Mouse (Mus musculus) large intestine, adult 2 months (tissue): ENCODE data around the gene D17H6S53E. TPM values are rescaled to one million over a fixed set of nuclear protein-coding genes. Genes with fewer than 3 reads are reported as not detected.
"Not testable (repeated sequence)": the region's sequence is repeated elsewhere in the genome, so short reads cannot be mapped to it uniquely, and the experiment has no call there.

Experiments used
- DNase-seq: peaks from one replicate; pipeline ENCODE4 v3.0.0-alpha.2; 2012; ENCODE audit warnings: low read depth, low spot score
- WGBS: fragments of 180-500 bp; shearing (Covaris S2); methylation state at CpG from one replicate; pipeline ENCODE4 v1.1.7; 2018; 5-methylcytosine and 5-hydroxymethylcytosine counted together
- polyA plus RNA-seq: library from polyadenylated mRNA; depleted of rRNA; stranded (reverse); fragments of >200 nt; gene quantifications from 2 replicates; pipeline ENCODE4 v1.2.3, GENCODE M21; 2012

Gene D17H6S53E
- polyA plus RNA-seq, 1 experiment: 11.7 TPM

DNA sequence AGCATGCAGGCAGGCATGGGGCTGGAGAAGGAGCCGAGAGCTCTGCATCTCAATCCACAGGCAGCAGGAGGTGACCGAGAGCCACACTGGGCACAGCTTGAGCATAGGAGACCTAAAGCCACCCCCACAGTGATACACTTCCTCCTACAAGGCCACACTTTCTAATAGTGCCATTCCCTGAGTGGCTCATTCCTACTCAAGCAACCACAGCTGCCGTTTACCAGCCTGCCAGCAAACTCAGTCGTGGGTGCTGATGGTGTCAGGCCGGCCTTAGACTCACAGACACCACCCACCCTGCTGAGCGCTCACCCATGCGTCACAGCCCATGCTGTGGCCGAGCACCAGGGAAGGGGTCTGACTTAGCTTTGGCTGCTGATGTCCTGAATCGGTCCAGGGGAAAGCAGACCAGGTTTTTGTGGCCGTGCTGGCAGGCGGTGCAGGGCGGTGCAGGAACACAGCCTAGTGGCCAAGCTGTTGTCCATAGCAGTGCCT lies 29.0 kb upstream of the D17H6S53E start:
- 89% methylated on average over 12 of the region's 12 CpGs for WGBS
- DNase-seq: no peak

DNA sequence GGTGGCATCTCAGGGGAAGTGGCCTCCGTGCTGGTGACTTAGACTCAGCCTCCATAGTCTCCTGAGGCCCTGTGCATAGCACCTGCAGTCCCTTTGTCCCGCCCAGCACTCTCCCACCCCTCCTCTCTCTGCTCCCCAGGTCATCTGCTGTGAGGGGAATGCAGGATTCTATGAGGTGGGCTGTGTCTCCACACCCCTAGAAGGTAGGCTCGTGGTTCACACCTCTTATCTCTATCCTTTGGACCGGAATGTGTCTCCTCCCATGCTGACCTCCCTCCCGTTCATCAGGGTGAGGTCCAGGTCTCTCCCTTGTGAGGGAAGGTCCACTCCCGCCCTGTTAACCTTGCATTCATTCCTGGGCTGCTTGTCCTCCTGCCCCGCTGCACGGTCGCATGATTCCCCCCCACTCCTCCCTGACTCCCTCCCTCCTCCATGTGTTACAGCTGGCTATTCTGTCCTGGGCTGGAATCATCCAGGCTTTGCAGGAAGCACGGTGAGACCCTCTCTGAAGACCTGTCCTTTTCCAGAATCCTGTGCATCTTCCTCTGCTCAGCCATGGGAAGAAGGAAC lies 25.9 kb upstream of the D17H6S53E start:
- WGBS: 68% methylated on average over 10 of the region's 10 CpGs
- no peak for DNase-seq

DNA sequence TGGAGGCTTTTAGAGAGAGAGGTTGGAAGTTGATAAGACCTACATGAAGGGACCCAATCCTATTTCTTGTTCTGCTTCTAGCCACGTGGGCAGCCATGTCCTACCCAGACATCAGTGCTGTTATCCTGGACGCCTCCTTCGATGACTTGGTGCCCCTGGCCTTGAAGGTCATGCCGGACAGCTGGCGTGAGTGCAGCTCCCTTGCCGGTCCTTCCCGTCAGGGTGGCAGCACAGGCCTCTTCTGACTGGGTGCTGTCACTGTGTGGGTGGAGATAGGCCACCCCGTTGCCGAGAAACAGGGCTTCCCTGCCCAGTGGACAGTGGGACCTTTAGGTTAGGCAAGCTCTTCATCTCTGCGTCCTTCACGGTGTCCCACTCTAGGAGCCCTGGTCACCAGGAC lies 25.0 kb upstream of the D17H6S53E start:
- 91% methylated on average over 11 of the region's 11 CpGs for WGBS
- no peak for DNase-seq

DNA sequence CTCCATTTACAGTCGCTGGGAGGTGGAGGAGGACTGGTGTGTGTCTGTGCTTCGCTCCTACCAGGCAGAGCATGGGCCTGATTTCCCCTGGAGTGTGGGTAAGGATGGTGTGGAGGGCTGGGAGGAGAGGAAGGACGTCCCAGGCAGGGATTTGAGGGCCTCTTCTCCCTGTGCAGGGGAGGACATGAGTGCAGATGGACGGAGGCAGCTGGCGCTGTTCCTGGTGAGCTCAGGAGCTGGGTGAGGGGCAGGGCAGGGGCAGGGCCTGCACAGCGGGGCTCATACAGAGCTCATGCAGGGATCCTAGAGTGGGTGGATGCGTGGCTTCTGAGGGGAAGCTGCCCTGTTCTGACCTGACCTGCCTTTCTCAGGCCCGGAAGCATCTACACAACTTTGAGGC lies 23.9 kb upstream of the D17H6S53E start:
- 74% methylated on average over 8 of the region's 8 CpGs for WGBS
- DNase-seq: no peak

DNA sequence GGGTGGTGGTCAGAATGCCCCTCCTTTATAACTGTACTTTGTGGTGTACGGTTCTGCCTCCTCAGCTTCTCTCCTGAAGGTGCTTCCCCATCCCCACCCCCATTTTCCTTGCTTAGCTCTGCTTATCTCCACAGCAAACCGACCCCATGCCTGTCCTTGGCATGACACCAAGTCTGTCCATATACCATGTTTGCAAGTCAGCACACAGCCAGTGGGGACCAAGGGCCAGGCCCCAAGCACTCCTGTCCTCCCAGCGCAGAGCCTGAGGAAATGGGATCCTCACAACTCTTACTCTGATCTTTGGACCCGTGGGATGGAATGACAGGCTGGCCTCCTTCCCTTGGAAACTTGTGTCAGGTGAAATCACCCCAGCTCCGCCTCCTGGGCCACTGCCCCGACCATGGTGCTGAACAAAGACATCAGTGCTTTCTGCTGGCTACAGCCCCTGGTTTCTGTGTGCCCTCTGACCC lies 22.9 kb upstream of the D17H6S53E start:
- WGBS: 27% methylated on average over 6 of the region's 6 CpGs

DNA sequence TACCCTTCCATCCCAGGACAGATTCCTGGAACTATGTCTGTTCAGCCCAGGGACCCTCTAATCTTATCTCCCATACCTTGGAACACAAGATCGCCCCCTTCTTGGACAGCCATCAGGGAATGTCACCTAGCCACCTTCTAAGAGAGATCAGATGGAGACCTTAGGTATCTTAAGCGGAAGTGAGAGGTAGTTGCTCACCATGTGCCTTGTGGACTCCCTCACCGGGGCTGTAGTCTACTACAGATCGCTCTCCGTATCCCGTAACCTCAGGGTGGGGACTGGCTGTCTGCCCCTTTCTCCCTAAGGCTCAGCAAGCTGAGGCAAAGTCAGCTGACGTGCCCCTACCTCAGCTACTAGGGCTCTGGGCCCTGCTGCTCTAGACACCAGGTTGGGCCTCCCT lies 22.1 kb upstream of the D17H6S53E start:
- 93% methylated on average over 7 of the region's 7 CpGs for WGBS
- DNase-seq: no peak

More for the DNA sequence above, 22.9 kb upstream of the D17H6S53E start:
- no peak for DNase-seq

DNA sequence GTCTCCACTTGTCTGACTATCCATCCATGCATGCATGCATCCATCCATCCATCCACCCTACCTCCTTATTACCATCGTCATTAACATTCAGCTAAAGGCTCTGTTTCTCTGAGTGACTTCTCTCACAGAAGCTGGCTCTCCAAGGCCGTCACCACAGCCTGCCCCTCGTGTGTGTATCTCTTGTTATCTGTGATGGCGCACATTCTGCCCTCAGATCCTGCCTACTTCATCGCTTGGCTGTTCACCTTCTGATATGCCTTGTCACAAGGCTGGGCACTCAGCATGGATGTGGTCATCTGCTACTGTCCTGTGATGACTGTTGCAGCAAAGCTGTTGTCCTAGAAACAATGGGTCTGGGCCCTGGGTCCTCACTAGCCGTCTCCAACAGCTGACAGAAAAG lies 21.4 kb upstream of the D17H6S53E start:
- 87% methylated on average over 6 of the region's 6 CpGs for WGBS
- no peak for DNase-seq

DNA sequence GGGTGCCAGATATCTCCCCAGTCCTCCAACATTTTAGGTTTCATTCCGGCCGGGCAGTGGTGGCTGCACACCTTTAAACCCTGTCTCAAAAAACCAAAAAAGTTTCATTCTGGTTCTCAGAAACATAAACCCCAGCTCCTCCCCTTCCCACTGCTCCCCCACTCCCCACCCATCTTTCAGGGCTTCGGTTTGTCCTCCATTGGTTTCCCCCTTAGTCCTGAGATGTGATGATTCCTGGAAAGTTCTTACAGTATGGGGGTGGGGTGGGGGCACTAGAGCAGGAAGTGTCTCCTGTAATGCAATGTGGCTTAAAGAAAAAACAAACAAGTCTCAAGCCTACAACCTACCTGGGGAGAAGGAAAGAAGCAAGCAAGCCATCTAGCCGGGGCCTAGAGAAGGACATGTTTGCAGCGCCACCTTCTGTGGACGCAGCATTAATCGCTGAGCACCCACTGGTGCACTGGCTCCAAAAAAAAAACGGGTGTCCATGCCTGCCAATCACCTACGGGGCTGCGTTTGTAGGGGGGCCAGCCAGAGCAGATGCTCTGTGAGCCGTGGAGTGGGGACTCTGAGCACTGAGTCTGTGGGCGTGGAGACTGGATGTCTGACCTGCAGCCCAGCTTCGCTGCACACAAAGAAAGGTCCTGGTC lies 20.3 kb upstream of the D17H6S53E start:
- no peak for DNase-seq
- 24% methylated on average over 13 of the region's 13 CpGs for WGBS

DNA sequence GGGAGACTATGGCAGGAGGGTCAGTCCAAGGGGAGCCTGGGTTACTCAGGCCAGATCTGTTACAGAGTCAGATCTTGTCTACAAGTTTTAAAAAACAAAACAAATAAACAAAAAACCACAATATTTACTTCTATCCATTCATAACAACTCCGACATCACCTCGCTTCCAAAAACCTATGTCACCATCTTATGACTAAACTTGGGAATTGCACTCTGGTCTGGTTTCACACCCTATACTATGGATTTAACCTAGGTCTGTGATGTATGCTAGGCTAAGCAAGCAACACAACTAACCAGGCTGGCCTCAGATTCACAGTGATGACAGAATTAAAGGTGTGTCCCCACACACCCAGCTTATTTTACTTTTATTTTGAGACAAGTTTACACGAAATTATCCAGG lies 19.7 kb upstream of the D17H6S53E start:
- no peak for DNase-seq
- 62% methylated on average over 3 of the region's 3 CpGs for WGBS

DNA sequence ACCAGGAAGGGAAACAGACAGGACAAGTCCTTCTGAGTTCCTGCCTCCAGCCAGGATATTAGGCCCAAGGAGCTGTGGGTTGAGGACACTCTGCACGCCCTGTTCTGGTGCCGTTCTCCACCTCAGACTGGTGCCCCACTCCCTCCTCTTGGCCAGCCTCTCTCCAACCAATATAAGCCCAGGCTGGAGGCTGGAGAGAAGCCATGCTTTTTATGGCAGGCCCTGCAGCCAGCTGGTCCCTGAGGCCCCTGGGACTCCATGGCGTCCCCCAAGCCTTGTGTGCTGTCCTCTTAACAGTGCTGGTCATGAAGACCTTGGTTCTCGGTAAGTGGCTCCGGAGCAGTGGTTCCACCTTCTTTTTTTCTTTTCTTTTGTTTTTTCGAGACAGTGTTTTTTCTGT lies 18.1 kb upstream of the D17H6S53E start, which contains the start of gene Ly6g5c:
TSS of gene Ly6g5c (plus strand) at position 183 of the 400 bp plus-strand sequence.
- no peak for DNase-seq
- 71% methylated on average over 6 of the region's 6 CpGs for WGBS

DNA sequence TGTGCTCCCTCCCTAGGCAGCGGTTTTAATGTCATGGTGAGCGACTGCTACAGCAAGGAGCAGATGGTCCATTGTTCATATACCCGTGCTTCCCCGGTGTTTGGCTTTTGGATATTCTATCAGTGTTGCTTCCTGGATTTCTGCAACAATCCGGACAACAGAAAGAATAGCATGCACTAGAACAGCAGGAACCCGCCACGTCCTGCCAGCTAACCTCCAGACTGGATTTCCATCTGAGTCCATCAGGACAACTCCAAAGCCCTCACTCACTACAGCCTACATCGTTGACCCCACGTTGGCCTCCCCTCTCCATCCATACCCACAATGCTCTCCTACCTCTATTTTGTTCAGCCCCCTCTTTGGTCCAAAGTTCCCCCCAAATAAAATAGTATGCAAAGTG lies 14.4 kb upstream of the D17H6S53E start:
- no peak for DNase-seq
- 76% methylated on average over 9 of the region's 9 CpGs for WGBS

DNA sequence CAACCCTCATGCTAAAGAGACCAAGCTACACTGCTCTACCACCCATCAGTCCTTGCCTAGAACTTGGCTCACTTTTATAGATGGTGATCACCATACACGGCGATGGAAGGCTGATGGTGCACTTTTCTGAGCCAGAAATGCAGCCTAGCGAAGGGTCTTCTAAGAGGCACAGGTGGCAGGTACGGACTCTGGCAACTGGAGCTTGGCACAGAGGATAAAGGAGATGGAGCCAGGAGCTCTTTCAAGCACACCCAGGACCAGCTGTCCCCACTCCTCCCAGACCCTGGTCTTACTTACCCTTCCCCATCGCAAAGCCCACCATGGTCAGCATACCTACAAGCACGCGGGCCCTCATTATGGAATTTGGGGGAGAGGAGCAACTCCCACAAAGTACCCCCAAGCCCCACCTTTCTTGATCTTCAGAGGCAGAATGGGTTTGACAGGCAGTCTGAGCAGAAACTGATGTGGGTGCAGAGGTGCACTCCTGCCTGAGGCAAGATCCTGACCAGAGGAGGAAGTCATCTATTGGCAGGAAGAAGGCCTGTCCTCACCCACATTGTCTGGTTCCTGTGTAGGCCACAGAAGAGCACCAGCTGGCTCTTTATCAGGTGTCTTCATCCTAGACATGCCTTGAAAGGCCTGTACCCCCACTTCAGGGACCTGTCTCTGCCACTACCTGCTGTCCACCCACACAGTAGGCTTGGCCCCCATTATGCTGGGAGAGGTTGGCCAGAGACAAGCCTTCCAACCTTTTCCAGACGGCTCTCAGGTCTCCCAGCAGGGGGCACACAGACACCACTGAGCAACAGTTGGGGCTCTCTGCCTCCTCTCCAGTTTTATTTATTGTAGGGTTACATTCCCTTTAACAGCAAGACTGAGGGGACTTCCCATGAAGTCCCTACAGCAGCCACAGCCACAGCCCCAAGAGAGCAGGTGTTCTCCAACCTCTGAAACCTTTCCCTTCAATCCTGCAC lies 10.8 kb upstream of the D17H6S53E start, which contains the start of gene Ly6g5b:
TSS of gene Ly6g5b (minus strand) at position 383 of the 974 bp plus-strand sequence.
- no peak for DNase-seq
- WGBS: 78% methylated on average over 8 of the region's 8 CpGs

DNA sequence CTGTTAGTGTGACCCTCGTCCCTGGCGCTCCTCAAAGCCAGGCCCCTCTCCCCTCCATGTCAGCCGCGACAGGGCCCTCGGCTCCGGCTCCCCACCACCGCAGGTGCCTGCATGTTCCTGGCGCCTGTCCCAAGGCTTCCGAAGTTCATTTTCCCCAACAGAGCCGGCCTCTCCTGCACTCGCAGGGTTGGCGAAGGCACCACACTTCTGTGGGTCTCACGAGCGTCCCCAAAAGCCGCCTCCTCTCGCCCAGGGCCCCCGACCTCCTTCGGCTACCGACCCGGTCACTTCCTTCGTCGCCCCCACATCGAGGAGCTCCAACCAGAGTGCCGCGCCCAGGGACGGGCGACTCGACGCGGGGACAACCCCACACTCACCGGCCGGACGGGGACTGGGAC lies 5.4 kb upstream of the D17H6S53E start:
- no peak for DNase-seq
- under 1% methylated on average over 33 of the region's 33 CpGs for WGBS

DNA sequence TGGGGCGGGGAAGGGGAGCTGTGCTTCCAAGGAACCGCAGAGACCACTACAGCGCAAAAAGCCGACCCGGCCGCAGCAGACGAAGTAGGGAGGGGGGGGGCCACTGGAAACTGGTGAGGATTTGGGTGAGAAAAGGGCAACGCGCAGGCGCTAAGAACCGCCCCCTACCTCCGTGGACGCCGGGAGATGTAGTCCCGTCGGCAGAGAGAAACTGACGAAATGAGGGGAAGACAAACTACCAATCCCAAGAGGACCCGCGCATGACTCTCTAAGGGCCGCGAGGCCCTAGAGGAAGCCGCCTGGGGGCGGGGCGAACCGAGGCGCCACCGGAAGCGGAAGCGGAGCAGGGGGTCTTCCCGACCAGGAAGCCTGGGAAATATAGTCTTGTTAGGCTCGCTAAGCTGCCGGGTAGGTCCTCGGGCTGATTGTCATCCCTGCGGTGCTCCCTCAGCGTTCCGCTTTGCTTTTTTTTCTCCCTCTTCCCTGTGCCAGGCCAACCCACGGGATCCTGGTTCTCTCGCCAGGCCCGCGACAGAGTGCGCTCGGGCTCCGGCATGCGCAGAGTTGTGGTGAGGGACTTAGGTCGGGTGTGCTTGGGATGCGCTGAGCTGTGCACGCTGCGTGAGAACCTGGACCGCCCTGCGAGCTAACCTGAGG lies 4.9 kb upstream of the D17H6S53E start, which contains the start of gene Gpank1:
TSS of gene Gpank1 (plus strand) at position 313 of the 657 bp plus-strand sequence.
- DNase-seq: peak; percentile 87
- under 1% methylated on average over 50 of the region's 50 CpGs for WGBS

DNA sequence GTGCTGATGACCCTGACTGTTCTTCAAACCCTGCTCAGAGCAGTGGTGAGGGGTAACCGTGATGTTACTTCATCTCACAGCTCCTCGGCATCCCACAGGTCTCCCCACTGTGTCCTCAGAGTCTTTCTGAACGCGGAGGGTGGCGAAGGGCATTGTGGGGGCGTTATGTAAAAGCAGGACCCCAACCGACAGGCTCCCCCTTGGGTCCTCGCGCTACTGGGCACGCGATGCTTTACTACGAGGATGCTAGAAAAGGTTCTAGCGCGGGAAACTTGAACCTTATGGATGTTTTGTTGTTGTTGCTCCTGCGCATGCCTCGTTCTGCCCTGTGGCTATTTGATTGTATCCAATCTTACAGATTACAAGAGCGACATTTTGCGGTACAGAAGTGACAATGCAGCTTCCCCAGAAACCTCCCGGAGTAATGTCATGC lies 4.3 kb upstream of the D17H6S53E start, which contains the start of gene Csnk2b:
TSS of gene Csnk2b (minus strand) at position 183 of the 433 bp plus-strand sequence.
- no peak for DNase-seq
- WGBS: under 1% methylated on average over 19 of the region's 19 CpGs

DNA sequence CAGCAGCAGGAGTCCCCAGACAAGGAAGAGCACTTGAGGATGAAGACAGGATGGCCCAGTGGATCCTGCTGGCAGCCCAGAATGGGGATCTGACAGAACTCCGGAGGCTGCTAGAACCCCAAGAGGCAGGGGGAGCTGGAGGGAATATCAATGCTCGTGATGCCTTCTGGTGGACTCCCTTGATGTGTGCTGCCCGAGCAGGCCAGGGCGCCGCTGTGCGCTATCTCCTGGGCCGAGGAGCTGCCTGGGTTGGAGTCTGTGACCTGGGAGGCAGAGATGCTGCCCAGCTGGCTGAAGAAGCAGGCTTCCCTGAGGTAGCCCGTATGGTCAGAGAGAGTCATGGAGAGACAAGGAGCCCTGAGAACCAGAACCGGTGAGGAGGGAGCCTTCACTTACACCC lies 2.9 kb upstream of the D17H6S53E start:
- WGBS: 89% methylated on average over 9 of the region's 9 CpGs
- DNase-seq: not testable (repeated sequence)

DNA sequence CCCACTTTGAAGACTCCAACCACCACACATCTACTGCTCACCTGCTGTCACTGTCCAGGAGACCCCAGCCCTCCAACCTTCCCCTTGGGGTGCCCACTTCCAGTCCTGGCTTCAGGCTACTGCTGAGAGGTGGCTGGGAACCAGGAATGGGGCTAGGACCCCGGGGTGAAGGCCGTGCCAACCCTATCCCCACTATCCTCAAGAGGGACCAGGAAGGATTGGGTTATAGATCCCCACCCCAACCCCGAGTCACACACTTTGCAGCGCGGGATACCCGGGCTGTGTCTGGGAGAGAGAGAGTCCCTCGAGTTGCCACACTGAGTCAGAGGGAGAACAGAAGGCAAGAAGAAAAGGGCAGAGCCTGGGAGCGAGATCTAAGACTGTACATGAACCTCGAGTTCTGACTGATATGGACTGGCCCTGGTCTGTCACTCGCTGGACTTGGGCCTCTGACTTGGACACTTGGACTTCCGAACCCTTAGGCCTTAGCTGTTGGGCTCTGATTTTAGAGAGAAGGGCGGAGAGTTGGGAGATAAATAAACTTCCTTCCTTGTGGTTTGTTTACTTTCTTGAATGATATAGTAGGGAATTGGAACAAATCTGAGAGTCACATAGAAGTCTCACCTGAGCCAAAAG lies 1.8 kb upstream of the D17H6S53E start:
- 50% methylated on average over 12 of the region's 12 CpGs for WGBS
- DNase-seq: not testable (repeated sequence)

DNA sequence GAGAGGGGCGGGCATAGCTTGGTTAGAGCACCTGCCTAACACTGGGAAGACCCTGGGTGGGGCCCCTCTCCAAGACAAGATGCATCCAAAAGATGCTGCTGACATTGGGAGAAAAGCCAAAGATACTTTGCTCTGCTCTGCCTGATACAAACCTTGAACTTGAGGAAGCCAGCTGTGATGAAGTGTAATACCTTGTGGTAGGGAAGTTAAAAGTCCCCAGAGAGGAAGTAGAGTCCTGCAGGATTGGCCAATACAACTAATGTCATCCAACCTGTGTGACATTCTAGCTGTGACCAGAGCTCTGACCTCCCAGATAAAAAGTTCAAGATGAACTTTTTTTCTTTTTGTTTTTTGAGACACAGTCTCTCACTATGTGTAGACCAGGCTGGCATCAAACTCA lies 1.1 kb upstream of the D17H6S53E start:
- DNase-seq: no peak
- 86% methylated on average over 1 of the region's 1 CpGs for WGBS

DNA sequence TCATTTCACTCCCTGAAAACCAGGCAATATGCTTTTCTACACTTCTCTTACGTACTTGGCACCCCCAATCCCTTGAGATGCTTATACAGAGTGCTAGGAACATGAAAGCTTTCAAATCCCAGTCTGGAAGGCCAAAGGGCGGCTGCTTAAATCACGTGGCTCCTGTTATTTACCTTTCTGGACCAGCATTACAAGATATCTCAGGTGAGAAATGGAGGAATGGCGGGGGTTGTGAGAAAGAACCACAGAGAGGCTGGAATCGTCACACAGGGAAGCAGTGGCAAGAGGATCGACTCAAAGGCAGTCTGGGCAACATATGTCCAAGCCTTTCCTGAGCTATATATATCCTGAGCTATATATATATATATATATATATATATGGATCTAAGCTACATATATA lies 595 bp upstream of the D17H6S53E start:
- WGBS: 11% methylated on average over 6 of the region's 6 CpGs
- no peak for DNase-seq
